Mouse (Mus musculus) kidney, embryonic 15.5 days (tissue): ENCODE data around the gene Vps45. TPM values are rescaled to one million over a fixed set of nuclear protein-coding genes. Genes with fewer than 3 reads are reported as not detected.
A peak's percentile ranks its signal among the peaks of the same experiment; 100 is the strongest.

Experiments
- ATAC-seq: fragments of 200-750 bp; cut with Nextera tagmentation; replicated peaks from 2 replicates; pipeline ENCODE4 v1.8.0; 2017; ENCODE audit warnings: moderate TSS enrichment; ENCODE audit not compliant: low FRiP score
- H3K27ac ChIP-seq: fragments of 300-500 bp; sonication (generic); 2 replicates; pipeline ENCODE4 v1.5.1; 2015; ENCODE audit warnings: mild to moderate bottlenecking, inconsistent platforms
- H3K27me3 ChIP-seq: fragments of 300-500 bp; sonication (generic); 2 replicates; pipeline ENCODE4 v1.6.1; 2015; ENCODE audit warnings: inconsistent platforms
- H3K36me3 ChIP-seq: fragments of 300-500 bp; sonication (generic); 2 replicates; pipeline ENCODE4 v1.6.1; 2015; ENCODE audit warnings: inconsistent platforms
- H3K4me1 ChIP-seq: fragments of 300-500 bp; sonication (generic); 2 replicates; pipeline ENCODE4 v1.6.1; 2015; ENCODE audit warnings: inconsistent platforms
- H3K4me2 ChIP-seq: fragments of 300-500 bp; sonication (generic); 2 replicates; pipeline ENCODE4 v1.6.1; 2015; ENCODE audit warnings: moderate library complexity, mild to moderate bottlenecking, inconsistent platforms
- H3K4me3 ChIP-seq: fragments of 300-500 bp; sonication (generic); replicated peaks from 2 replicates; pipeline ENCODE4 v1.5.1; 2015; ENCODE audit warnings: mild to moderate bottlenecking, inconsistent platforms
- H3K9ac ChIP-seq: fragments of 300-500 bp; sonication (generic); 2 replicates; pipeline ENCODE4 v1.6.1; 2015; ENCODE audit warnings: mild to moderate bottlenecking, inconsistent platforms
- H3K9me3 ChIP-seq: fragments of 300-500 bp; sonication (generic); replicated peaks from 2 replicates; pipeline ENCODE4 v1.6.1; 2016; ENCODE audit warnings: inconsistent platforms
- WGBS: fragments of 180-500 bp; shearing (Covaris S2); methylation state at CpG from one replicate; pipeline ENCODE4 v1.1.7; 2015; ENCODE audit warnings: mixed read lengths; 5-methylcytosine and 5-hydroxymethylcytosine counted together
- polyA plus RNA-seq: library from polyadenylated mRNA; unstranded; fragments of >200 nt; fragmentation: Nextera tagmentation; extraction: Ambion mirVana; gene quantifications from 2 replicates; pipeline ENCODE4 v1.2.1, GENCODE M21; 2015

The Vps45 gene
- polyA plus RNA-seq, result 39.0 and 39.1 TPM in 2 replicates

GRCm38 (mm10) chr3:96058231-96058896, at the start of gene Vps45:
Gene Vps45 (minus strand): TSS chr3:96058466.
- peak; percentile 89 for ATAC-seq
- Histone ChIP-seq H3K4me2 (peak within 1 kb of the TSS; percentile 88), H3K9me3 (no peaks in the 10 kb centered on the region), H3K36me3 (peaks cover 9% of the 10 kb centered on the region), H3K27me3 (no peaks in the 10 kb centered on the region), H3K9ac (peak within 1 kb of the TSS; percentile 68), H3K27ac (peak within 1 kb of the TSS; percentile 96), H3K4me3 (peak within 1 kb of the TSS; percentile 77), H3K4me1 (peaks cover 7% of the 10 kb centered on the region; the same call in 1 of the 2 replicates)
- 1% methylated on average over 18 of the region's 18 CpGs for WGBS

GRCm38 (mm10) chr3:96106151-96106550, 47.9 kb upstream of the Vps45 start:
- Histone ChIP-seq H3K4me2 (peak overlapping the region; percentile 63; the same call in 1 of the 2 replicates), H3K9me3 (no peaks in the 10 kb centered on the region), H3K27ac (no peak overlapping the region), H3K4me3 (0 out of 2 replicates have a peak overlapping the region, but pooled peaks have one; percentile 92), H3K27me3 (no peaks in the 10 kb centered on the region), H3K4me1 (peaks cover 29% of the 10 kb centered on the region), H3K9ac (no peak overlapping the region), H3K36me3 (peaks cover 5% of the 10 kb centered on the region; the same call in 1 of the 2 replicates)
- whole genome bisulfite sequencing, result 88% methylated on average over 4 of the region's 4 CpGs
- no peak for ATAC-seq

GRCm38 (mm10) chr3:96105232-96105747, 47.0 kb upstream of the Vps45 start:
- H3K9ac ChIP-seq, result peak overlapping the region; percentile 92
- H3K9me3 ChIP-seq, result no peaks in the 10 kb centered on the region
- H3K36me3 ChIP-seq, result peaks cover 5% of the 10 kb centered on the region; the same call in 1 of the 2 replicates
- ATAC-seq, result 0 out of 2 replicates have a peak, but pooled peaks have one; percentile 37
- H3K4me3 ChIP-seq, result peak overlapping the region; percentile 92
- peak overlapping the region; percentile 63 for H3K4me2 ChIP-seq
- peak overlapping the region; percentile 99 for H3K27ac ChIP-seq
- H3K4me1 ChIP-seq, result peaks cover 29% of the 10 kb centered on the region
- H3K27me3 ChIP-seq, result no peaks in the 10 kb centered on the region
- WGBS, result 7% methylated on average over 10 of the region's 10 CpGs

- under 1% methylated on average over 84 of the region's 84 CpGs for WGBS
- H3K27me3 ChIP-seq, result no peaks in the 10 kb centered on the region
These were observed 46.2 kb upstream of the Vps45 start, which contains the start of gene Otud7b for GRCm38 (mm10) chr3:96104261-96105065. Gene Otud7b (plus strand): TSS chr3:96104527.

GRCm38 (mm10) chr3:96103901-96104260, 45.6 kb upstream of the Vps45 start:
- ATAC-seq, result peak; percentile 45
- no peaks in the 10 kb centered on the region for H3K27me3 ChIP-seq
- peak overlapping the region; percentile 92 for H3K9ac ChIP-seq
- WGBS, result 2% methylated on average over 8 of the region's 8 CpGs
- H3K9me3 ChIP-seq, result no peaks in the 10 kb centered on the region
- peak overlapping the region; percentile 92 for H3K4me3 ChIP-seq
- H3K36me3 ChIP-seq, result no peaks in the 10 kb centered on the region
- peak overlapping the region; percentile 63 for H3K4me2 ChIP-seq
- peak overlapping the region; percentile 99 for H3K27ac ChIP-seq
- H3K4me1 ChIP-seq, result peaks cover 31% of the 10 kb centered on the region

More at GRCm38 (mm10) chr3:96104261-96105065, 46.2 kb upstream of the Vps45 start, which contains the start of gene Otud7b:
- H3K36me3 ChIP-seq, result peaks cover 5% of the 10 kb centered on the region; the same call in 1 of the 2 replicates
- H3K4me3 ChIP-seq, result peak within 1 kb of the TSS; percentile 92
- peaks cover 29% of the 10 kb centered on the region for H3K4me1 ChIP-seq
- H3K4me2 ChIP-seq, result peak within 1 kb of the TSS; percentile 63
- H3K27ac ChIP-seq, result peak within 1 kb of the TSS; percentile 99
- peak; percentile 89 for ATAC-seq
- peak within 1 kb of the TSS; percentile 92 for H3K9ac ChIP-seq
- no peaks in the 10 kb centered on the region for H3K9me3 ChIP-seq

GRCm38 (mm10) chr3:96102100-96102872, 44.0 kb upstream of the Vps45 start:
- WGBS, result 20% methylated on average over 14 of the region's 14 CpGs
- H3K4me1 ChIP-seq, result peaks cover 42% of the 10 kb centered on the region
- H3K9ac ChIP-seq, result peak overlapping the region; percentile 17; the same call in 1 of the 2 replicates
- H3K4me3 ChIP-seq, result peak overlapping the region; percentile 28
- ATAC-seq, result no peak
- no peaks in the 10 kb centered on the region for H3K27me3 ChIP-seq
- H3K27ac ChIP-seq, result 0 out of 2 replicates have a peak overlapping the region, but pooled peaks have one; percentile 45
- H3K36me3 ChIP-seq, result no peaks in the 10 kb centered on the region
- H3K9me3 ChIP-seq, result no peaks in the 10 kb centered on the region
- peak overlapping the region; percentile 55 for H3K4me2 ChIP-seq

- 42% methylated on average over 7 of the region's 7 CpGs for WGBS
- 0 out of 2 replicates have a peak, but pooled peaks have one; percentile 57 for ATAC-seq
These were observed 40.5 kb upstream of the Vps45 start for GRCm38 (mm10) chr3:96098616-96099267.

GRCm38 (mm10) chr3:96098168-96098567, 39.9 kb upstream of the Vps45 start:
- Histone ChIP-seq H3K36me3 (no peaks in the 10 kb centered on the region), H3K4me2 (no peak overlapping the region), H3K9ac (no peak overlapping the region), H3K4me1 (peaks cover 26% of the 10 kb centered on the region), H3K9me3 (no peaks in the 10 kb centered on the region), H3K4me3 (no peak overlapping the region), H3K27me3 (no peaks in the 10 kb centered on the region), H3K27ac (peak overlapping the region; percentile 4; the same call in 1 of the 2 replicates)
- WGBS, result 53% methylated on average over 4 of the region's 4 CpGs
- no peak for ATAC-seq

More at GRCm38 (mm10) chr3:96098616-96099267, 40.5 kb upstream of the Vps45 start:
- H3K36me3 ChIP-seq, result no peaks in the 10 kb centered on the region
- H3K4me3 ChIP-seq, result no peak overlapping the region
- no peaks in the 10 kb centered on the region for H3K27me3 ChIP-seq
- no peak overlapping the region for H3K4me2 ChIP-seq
- H3K4me1 ChIP-seq, result peaks cover 29% of the 10 kb centered on the region
- H3K27ac ChIP-seq, result no peak overlapping the region
- no peak overlapping the region for H3K9ac ChIP-seq
- H3K9me3 ChIP-seq, result no peaks in the 10 kb centered on the region

- ATAC-seq, result 0 out of 2 replicates have a peak, but pooled peaks have one; percentile 33
- peak overlapping the region; percentile 5; the same call in 1 of the 2 replicates for H3K4me2 ChIP-seq
These were observed 35.9 kb upstream of the Vps45 start for GRCm38 (mm10) chr3:96094203-96094602.

GRCm38 (mm10) chr3:96093509-96093908, 35.2 kb upstream of the Vps45 start:
- Histone ChIP-seq H3K36me3 (no peaks in the 10 kb centered on the region), H3K27me3 (no peaks in the 10 kb centered on the region), H3K9me3 (no peaks in the 10 kb centered on the region), H3K4me3 (no peak overlapping the region), H3K4me2 (no peak overlapping the region), H3K4me1 (peaks cover 7% of the 10 kb centered on the region; the same call in 1 of the 2 replicates), H3K27ac (no peak overlapping the region), H3K9ac (no peak overlapping the region)
- no peak for ATAC-seq
- 59% methylated on average over 13 of the region's 13 CpGs for whole genome bisulfite sequencing

More at GRCm38 (mm10) chr3:96094203-96094602, 35.9 kb upstream of the Vps45 start:
- H3K4me1 ChIP-seq, result peaks cover 14% of the 10 kb centered on the region; the same call in 1 of the 2 replicates
- no peak overlapping the region for H3K9ac ChIP-seq
- no peaks in the 10 kb centered on the region for H3K36me3 ChIP-seq
- H3K9me3 ChIP-seq, result no peaks in the 10 kb centered on the region
- H3K27ac ChIP-seq, result no peak overlapping the region
- no peaks in the 10 kb centered on the region for H3K27me3 ChIP-seq
- WGBS, result 75% methylated on average over 13 of the region's 13 CpGs
- no peak overlapping the region for H3K4me3 ChIP-seq
